Mouse (Mus musculus) layer of hippocampus, adult 9-10 months (tissue): ENCODE measurements around the gene Ube2g2.

Experiments
- DNase-seq: peaks from one replicate; pipeline ENCODE4 v3.0.0; 2022; ENCODE audit warnings: low spot score

Ube2g2 gene

DNA sequence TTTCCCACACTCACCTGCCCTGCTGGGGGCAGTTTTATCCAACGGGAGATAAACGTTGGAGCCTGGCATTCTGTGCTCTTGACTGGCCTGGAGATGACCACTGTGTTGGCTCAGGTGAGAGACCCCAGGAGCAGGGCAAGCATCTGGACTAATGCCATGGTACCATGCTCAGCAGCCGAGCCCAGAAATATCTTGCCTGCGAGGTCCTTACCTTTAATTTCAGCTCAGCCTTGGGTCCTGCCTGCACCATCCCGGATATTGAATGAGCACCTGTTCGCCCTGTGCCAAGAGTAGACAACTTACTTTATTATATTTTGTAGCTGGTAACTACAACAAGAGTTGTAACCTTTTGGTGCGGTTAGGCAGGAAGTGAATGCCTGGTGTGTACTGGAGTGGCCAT is 15.2 kb upstream of the Ube2g2 start:
- DNase-seq: no peak

DNA sequence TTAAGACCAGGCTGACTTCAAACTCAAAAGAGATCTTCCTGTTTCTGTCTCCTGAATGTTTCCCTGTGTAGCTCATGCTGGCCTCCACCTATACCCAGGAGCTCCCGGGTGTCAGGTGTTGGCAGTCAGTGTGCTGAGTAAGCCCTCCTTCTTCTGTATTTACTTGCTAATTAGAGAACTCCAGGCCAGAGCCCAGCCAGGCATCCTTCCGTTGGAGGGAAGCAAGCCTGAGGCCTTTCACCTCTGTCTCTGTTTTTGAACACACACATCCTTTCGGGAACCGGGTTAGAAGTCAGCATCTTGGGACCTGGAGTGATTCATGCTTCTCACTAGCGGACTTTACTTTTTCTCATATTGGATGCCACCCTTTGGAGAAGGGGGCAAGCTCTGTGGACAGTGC is 14.6 kb upstream of the Ube2g2 start:
- no peak for DNase-seq

DNA sequence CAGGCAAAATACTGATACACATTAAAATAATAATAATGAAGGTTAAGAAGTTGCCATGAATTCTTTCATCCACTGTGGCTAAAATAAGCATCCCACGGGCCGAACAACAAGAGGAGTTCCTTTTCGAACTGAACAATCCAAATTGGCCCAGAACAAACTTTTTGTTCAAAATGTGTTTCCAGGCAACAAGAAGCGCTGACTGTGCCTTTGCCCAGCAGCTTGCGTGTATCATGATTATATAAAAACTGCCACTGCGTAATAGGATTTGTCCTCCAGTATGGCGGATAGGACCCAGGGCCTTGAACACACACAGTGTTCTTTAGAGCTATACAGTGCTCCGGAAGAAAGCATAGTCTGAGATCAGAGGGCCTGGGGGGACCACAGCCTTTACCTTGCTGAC is 13.5 kb upstream of the Ube2g2 start:
- DNase-seq: no peak

DNA sequence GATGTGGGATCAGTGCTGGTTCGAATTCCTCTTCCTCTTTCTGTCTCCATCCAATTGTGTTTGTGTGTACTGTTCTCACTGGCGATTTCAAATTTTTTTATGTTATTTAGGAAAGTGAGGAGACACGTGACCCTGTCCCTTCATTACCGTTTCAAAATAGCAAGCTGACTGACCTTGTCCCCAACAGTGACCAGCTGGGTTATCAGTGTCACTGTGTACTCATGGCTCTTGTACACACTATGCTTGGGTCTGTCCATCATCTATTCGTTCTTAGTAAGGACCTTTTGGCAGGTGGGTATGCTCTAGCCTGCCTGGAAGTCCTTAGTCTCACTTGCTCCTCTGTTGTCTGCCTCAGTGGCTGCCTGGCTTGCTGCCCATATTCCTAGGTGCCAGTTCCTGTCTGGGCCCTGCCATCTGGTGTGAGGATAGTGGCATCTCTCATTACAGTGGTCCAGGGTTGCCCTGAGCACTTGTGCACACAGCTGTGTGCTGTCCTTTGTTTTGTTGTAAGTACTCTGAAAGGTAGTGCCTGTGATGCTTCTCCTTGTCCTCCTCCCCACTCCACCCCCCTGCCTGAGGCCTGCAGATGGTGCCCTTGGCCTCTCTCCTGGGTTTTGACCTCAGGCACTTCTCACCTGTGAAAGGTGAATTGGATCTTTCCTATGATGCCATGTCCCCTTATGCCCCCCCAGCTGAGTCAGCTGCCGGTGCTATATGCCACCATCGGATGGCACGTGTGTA is 11.7 kb upstream of the Ube2g2 start:
- DNase-seq: no peak

DNA sequence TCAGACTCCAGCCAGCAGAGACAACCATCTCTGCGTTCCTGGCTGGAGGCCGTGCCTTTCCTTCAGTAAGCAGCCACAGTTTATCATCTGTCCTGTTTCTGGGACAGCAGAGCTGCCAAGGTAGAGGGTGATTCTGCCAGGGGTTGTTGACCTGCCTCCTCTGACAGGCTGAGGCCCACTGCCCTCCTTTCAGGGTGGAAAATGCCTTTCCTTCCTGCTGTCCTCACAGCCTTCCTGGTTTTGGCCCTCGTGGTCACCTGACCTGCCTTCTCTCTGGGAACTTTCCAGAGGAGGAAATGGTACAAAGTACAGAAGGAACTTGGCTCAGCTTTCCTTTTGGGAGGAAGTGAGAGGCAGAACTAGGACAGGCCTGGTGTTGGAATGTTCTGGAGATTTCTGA is 8.7 kb upstream of the Ube2g2 start:
- no peak for DNase-seq

DNA sequence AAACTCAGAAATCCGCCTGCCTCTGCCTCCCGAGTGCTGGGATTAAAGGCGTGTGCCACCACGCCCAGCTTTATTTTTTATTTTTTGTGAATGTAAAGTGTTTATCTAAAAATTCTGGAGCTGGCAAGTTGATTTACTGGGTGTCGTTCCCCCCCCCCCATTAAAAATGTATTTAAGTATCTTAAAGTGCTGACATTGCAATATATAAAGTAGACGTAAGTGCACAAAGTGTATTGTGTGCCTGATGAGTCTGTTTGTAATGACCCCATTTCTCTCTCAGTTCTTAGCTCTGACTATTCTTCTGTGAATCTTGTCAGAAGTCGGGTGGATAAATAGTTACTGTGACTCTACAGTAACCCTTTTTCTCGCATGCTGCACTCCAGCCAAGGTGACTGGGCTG is 6.4 kb upstream of the Ube2g2 start:
- DNase-seq: no peak

DNA sequence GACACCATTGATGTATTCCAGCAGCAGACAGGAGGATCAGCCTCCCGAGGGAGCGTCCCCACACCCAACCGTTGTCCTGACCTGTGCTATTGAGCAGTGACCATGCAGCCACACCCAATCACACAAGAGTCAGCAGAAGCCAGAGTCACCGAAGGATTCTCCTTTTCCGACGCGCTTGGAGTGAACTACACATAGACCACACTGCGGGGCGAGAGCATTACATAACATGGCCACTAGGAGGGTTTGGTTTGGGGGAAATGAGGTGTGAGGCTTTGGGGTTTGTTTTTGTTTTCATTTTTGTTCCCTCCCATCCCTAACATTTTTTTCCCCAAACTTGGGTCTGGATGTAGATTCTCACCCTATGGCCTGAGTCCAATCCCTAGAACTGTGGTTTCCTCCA is 5.9 kb upstream of the Ube2g2 start:
- no peak for DNase-seq

DNA sequence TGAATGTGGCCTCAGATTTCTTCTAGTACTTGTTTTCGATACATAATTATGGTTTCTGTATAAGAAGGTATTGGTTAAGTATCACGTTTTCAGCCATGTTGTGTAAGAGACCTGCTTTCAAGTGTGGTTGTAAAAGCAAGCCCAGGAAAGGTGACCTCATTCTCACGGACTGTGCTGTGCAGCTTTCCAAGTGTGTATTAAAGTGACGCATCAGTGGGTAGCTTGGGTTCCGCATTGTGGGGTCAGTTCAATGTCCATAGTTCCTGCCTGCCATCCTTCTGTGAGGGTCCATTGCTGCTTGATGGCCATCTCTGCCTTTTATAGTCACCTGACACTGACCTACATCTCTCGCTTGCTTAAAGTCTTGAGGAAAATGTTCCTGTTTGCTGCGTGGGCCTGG is 5.1 kb upstream of the Ube2g2 start:
- DNase-seq: no peak

DNA sequence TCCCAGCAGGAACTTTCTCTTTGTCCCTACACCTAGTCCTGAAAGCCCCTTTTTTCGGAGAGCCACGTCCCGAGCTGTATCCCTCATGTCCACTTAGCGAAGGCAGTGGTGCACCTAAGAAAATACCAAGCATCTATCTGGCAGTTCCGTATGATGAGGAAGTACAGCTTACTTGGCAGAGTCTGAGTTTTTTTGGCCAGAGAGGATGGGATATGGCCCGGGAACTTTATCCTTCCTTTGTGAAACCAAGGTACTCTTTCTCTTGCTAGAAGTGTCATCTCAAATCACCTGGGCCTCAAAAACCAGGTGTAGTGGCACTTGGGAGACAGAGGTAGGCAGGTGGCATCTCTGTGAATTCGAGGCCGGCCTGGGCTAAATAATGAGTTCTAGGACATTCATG is 529 bp upstream of the Ube2g2 start:
- no peak for DNase-seq

DNA sequence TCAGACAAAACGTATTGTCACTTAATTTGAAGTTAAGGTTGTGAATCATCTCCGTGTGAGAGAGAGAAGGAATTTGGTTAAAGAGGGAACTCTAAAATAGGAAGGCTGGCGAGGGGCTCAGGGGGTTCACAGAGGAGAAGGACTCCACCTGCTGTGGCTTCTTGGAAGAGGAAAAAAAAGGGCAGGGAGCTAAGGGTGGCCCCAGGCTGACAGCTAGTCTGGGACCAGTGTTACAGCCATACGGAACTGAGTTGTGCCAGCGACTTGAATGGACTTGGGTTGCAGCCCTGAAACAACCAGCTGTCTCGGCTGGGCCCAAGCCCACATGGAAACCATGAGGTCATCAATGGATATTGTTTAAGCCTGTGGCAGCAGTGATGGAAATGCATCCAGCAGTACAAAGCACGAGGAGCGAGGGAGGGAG is 1.0 kb downstream of the Ube2g2 start:
- no peak for DNase-seq

DNA sequence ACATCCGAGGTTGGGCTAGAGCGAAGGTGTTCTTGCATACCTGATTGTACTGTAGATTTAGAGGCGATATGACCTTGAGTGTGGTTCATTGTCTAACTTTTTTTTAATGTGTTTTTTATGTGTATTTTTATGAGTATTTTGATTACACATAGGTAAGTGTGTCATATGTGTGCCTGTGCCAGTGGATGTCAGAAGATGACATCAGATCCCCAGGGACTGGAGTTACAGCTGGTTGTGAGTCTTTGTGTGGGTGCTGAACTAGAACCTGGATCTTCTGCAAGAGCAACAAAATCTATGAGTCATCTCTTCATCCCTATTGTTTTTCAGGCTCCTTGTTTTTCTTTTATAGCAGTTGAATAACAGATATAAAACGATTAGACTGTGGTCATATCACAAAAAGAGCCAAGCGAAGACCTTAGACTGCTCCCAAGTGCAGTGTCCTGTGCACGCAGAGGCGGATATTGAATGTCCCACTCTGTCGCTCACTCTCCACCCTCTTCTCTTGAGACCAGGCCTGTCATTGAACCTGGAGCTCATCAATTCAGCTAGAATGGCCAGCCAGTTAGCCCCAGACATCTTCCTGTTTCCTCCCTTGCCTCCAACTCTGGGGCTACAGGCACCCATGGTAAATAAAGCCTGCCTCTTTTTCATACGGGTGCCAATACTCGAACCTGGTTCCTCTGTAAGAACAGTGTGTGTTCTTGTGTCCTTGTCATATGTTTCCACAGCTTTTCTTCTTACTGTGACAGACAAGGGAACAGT is 1.7 kb downstream of the Ube2g2 start:
- no peak for DNase-seq

DNA sequence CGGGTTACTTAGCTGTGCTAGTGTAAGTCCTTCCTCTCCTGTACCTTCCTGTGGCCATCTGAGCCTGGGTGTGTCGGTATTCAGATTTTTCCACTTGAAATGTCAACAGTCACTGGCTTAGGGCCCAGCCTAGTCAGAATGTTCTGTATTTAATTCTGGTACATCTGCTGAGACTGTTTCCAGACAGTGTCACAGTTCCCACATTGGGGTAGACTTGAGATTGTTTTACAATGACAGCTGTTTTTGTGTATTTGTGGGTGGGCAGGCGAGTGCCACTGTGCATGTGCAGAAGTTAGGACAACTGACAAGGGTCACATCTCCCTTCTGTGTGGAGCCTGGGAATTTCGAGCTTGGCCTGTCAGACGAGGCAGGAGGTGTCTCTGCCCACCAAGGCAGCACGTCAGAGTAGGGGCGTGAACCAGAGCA is 2.5 kb downstream of the Ube2g2 start:
- DNase-seq: peak; percentile 81

DNA sequence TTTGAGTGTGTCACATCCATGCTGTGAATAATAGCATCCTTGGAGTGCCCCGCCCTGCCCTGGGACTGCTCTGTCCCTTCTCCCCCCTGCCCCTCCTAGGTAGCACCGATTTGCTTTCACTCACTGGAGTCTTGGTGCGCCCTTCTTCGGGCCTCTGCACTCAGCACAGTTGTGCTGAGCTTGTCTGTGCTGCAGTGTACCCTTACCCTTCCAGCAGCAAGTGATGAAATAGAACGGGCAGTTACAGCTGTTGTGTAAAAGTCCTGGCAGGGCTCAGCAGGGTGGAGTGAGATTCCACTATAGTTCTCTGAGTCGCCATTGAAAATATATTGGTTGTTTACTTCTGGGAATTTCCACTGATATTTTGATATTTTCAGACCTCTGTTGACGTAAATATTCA is 4.0 kb downstream of the Ube2g2 start:
- DNase-seq: no peak

DNA sequence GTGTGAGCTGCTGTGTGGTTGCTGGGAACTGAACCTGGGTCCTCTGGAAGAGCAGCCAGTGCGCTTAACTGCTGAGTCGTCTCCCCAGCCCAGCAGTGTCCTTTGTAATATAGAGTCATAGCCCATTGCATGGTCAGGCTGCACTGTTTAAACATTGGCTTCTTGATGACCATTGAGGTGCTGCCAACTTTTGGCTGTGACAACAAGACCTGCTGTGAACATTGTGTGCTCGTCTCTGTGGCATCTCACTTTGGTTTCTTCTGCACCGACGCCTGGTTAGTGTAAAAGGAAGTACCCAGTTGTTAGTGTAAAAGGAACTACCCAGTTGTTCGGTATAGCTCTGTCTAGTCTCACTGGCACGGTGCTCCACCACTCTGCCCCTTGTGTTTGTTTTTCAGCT is 4.5 kb downstream of the Ube2g2 start:
- DNase-seq: no peak

DNA sequence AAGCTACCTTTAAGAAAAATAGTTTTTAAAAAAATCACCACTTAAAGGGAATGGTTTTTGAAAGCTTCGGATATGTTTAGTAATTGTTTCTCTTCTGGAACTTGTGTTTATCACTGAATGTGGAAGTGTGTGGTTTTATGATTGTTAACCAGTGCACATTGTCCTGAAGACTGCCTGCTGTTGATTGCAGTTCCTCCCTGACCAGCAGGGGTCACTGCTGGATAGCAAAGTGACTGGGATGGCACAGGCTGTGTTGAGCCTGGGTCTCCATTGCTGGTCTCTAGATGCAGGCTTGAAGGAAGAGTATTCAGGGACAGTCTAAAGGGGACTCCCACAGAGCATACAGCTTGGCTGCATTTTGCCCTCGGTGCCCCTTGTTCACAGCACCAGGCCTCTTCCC is 5.4 kb downstream of the Ube2g2 start:
- peak; percentile 73 for DNase-seq

DNA sequence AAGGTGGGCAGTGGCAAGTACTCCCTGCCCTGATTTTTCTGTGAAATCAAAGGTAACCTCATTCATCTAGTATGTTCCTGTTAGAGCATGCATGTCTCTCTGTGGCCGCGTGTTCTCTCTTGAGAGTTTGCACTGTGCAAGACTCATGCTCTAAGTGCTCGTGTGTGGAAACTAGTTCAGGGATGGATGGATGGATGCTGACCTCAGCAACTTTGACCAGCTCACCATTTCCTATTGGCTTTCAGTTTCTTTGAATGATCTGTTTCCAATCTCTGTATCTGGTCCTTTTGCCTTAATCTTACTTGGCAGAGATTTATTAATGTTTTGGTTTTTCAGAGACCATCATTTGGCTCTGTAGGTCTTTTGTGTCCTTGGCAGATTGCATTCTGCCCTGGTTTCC is 7.1 kb downstream of the Ube2g2 start:
- no peak for DNase-seq

DNA sequence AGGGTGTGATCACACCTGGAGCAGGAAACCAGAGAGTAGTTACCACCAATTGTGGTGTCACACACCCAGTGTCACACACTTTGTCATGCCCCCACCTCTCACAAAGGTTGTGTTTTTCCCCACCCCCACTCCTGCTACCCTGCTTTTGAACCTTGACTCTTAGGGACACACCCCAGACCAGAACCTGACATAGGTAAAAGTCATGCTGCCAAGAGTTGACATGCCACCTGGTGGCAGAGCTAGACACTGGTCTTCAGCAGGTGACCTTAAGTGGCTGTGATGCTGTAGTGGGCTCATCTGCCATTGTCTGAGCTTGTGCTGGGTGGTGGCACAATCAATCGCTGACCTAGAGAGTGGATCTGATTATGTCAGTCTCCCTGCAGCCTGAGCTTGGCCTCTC is 7.9 kb downstream of the Ube2g2 start:
- DNase-seq: no peak

DNA sequence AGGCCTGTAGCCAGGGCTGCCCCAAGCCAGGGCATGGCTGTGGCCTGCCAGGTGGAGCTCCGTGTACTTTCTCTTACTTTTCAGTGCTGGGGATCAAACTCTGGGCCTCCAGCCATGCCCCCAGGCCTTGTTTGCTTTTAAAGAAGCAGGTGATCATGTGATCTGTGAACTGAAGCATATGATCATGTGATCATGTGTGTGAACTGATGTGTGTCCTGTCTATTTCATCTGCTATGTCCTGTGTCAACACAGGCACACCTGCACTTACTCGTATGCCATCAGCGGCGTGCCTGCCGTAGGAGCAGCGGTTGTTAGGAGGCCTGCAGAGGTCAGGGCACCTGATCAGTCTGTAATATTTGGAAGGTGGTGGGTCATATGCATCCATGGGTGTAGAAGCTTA is 11.9 kb downstream of the Ube2g2 start:
- DNase-seq: no peak

DNA sequence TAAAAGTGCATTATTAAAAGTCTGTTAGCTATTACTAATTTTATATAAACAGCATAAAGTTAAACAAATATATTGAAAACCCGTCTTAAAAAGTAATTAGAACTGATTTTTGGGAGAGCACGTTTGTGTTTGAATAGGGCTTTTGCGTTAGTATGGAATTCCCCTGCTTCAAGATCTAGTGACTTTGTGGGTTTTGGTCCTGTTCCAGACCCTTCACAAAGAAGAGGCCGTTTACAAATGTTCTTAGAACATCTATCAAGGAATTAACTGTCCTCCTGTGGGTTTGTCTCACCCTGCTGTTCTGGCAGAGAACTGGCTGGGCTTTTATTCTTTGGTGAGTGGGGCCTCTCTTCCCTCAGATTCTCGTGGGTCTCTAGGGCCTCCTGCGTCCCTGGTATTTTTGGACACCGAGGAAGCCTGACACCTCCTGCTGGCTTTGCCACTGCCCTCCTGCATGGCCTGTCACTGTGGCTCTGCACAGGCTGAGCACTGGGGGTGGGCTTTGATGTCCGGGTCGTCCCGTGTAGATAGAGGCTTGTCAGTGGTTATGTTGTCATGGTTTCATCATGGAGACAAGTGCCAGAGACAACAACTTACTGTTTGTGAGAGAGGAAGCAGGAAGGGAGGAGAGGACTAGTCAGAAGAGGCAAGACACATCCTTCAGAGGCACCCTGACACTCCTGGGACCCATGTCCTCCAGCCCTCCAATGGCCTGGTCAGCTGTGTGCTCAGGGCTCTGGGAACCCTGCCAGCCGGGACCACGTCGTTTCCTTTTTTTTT is 12.6 kb downstream of the Ube2g2 start:
- no peak for DNase-seq

DNA sequence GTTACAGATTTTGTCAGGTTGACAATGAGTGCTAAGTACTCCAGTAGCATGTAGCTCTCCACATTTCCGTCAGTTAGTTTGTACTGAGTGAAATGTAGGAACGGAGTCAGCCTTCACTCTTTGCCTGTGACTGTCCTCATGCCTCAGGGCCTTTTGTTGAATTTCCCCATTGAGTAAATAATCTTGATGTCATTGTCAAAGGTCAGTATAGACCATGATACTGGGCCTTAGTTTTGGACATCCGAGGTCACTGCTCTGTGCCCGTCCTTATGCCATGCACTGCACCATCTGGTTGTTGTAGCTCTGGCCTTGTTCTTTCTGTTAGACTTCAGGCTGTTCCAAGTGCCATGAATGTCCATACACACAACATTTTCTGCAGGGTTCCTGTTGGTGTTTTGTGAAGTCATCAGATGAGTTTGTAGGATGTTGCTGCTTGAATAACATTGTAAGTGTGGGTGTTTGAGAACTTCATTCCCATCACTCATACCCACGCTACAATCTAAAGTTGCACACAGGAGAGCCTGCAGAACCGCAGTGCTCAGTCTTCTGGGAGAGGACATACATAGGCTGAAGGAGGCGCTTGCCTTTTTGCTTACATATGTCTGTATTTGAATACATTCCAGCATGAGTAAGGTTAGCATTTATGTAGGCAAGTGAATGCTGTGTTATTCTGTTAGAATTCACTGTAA is 14.3 kb downstream of the Ube2g2 start:
- no peak for DNase-seq

DNA sequence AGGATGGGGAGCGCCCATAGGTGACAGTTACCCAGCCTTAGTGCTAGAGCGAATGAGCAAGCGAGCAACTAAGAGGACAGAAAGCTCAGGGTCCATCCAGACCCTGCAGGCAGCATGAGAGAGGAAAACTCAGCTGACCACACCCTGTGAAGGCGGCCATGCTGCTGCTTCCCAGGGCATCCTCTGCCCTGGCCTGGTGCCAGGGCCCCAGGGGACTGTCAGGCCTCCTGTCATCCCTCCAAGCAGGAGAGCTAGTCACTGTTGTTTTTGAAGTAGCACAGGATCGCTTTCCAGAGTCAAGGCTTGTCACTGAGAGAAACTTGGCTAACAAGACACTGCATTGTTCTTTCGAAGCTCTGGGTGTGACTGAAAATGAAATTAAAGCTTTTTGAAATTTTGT is 16.9 kb downstream of the Ube2g2 start:
- DNase-seq: no peak

DNA sequence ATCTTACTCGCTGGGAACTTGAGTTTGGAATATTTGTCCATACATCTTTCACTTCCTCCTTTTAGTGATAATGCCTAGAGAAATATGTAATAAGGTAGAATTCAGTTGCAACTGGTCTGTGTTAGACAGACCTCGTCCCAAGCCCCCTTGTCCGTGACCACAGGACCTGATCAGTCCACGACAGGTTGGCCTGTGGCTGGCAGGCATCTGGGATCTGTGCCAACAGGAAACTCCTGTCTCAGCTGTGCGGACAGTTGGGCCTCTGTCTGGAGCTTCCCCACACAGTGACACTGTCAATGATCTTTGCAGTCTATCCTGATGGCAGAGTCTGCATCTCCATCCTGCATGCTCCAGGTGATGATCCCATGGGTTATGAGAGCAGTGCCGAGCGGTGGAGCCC is 21.1 kb downstream of the Ube2g2 start:
- DNase-seq: no peak
